Mouse (Mus musculus) brain, embryonic 14.5 days (tissue): Measurements from ENCODE around the gene Sars2.

Source experiments
- CTCF ChIP-seq: fragments of 200-500 bp; IDR thresholded peaks from 2 replicates; pipeline ENCODE4 v1.5.1; 2012; ENCODE audit warnings: inconsistent platforms, mild to moderate bottlenecking, moderate library complexity, borderline replicate concordance; ENCODE audit not compliant: insufficient read depth, insufficient read length; ENCODE audit errors: extremely low read depth
- POLR2A ChIP-seq: fragments of 200-500 bp; IDR thresholded peaks from 2 replicates; pipeline ENCODE4 v1.6.1; 2012; ENCODE audit warnings: mild to moderate bottlenecking, inconsistent platforms, borderline replicate concordance; ENCODE audit not compliant: poor library complexity, insufficient read depth, insufficient read length, severe bottlenecking; ENCODE audit errors: extremely low read depth

DNA sequence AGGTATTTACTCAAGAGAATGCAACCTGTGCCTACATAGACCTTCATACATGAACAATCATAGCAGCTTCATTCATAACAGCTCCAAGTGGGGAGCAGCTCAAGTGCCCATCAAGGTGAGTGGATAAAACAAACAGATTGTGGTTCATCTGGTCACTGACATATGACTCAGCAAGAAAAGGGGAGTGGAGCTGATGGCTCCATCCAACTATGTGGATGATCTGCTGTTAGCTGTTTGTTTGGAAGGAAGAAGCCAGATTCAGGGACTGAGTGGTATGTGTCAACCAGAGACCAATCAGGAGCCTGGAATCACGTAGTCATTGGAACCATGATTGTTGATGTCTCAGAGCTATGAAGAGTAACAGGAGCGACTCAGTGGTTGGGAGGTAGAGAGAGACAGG is 17.2 kb upstream of the Sars2 start:
- TF ChIP-seq CTCF (no peak), POLR2A (no peak)
